Mouse (Mus musculus) G1E (cell line): ENCODE measurements at regions not wholly inside any gene's neighbourhood (a gene's known extent, or its start where the extent isn't known, plus 50 kb on each side); places are given as distances from the start of the nearest gene placed in this dataset.

Experiments
- ATAC-seq: 2 replicates; pipeline ENCODE4 v1.8.0; 2016; ENCODE audit warnings: mild to moderate bottlenecking; ENCODE audit not compliant: insufficient number of reproducible peaks, poor library complexity, low FRiP score, severe bottlenecking; ENCODE audit errors: extremely low read depth
- DNase-seq: peaks from one replicate; pipeline ENCODE4 v3.0.0; 2012; ENCODE audit warnings: low spot score
- H3K27me3 ChIP-seq: 2 replicates; pipeline ENCODE4 v1.6.1; 2012; ENCODE audit warnings: mild to moderate bottlenecking, low read length, inconsistent platforms; ENCODE audit not compliant: insufficient read depth
- H3K36me3 ChIP-seq: replicated peaks from 2 replicates; pipeline ENCODE3; 2012; ENCODE audit warnings: mild to moderate bottlenecking, inconsistent platforms
- H3K4me1 ChIP-seq: 2 replicates; pipeline ENCODE4 v1.6.1; 2012; ENCODE audit warnings: low read depth, low read length, inconsistent platforms, mixed read lengths; ENCODE audit not compliant: insufficient read depth
- H3K4me3 ChIP-seq: 2 replicates; pipeline ENCODE4 v1.5.1; 2012; ENCODE audit warnings: low read depth, mild to moderate bottlenecking, inconsistent platforms, low read length, moderate library complexity, mixed read lengths
- H3K9me3 ChIP-seq: replicated peaks from 2 replicates; pipeline ENCODE4 v1.6.1; 2012; ENCODE audit warnings: inconsistent platforms
- CTCF ChIP-seq: IDR thresholded peaks from 2 replicates; pipeline ENCODE4 v1.5.1; 2012; ENCODE audit warnings: low read depth, low read length, inconsistent platforms, mixed read lengths
- GATA1 ChIP-seq: IDR thresholded peaks from 2 replicates; pipeline ENCODE4 v1.6.1; 2012; ENCODE audit warnings: borderline replicate concordance, low read length, inconsistent platforms, mixed read lengths
- GATA2 ChIP-seq: IDR thresholded peaks from 2 replicates; pipeline ENCODE4 v1.6.1; 2012; ENCODE audit warnings: low read depth, low read length, inconsistent platforms, borderline replicate concordance
- POLR2AphosphoS5 ChIP-seq: IDR thresholded peaks from 2 replicates; pipeline ENCODE4 v1.6.1; 2012; ENCODE audit warnings: low read depth, low read length, inconsistent platforms; ENCODE audit not compliant: insufficient replicate concordance
- TAL1 ChIP-seq: conservative IDR thresholded peaks from 2 replicates; pipeline ENCODE4 v1.6.1; 2012; ENCODE audit warnings: low read depth, low read length, inconsistent platforms, mixed read lengths

DNA sequence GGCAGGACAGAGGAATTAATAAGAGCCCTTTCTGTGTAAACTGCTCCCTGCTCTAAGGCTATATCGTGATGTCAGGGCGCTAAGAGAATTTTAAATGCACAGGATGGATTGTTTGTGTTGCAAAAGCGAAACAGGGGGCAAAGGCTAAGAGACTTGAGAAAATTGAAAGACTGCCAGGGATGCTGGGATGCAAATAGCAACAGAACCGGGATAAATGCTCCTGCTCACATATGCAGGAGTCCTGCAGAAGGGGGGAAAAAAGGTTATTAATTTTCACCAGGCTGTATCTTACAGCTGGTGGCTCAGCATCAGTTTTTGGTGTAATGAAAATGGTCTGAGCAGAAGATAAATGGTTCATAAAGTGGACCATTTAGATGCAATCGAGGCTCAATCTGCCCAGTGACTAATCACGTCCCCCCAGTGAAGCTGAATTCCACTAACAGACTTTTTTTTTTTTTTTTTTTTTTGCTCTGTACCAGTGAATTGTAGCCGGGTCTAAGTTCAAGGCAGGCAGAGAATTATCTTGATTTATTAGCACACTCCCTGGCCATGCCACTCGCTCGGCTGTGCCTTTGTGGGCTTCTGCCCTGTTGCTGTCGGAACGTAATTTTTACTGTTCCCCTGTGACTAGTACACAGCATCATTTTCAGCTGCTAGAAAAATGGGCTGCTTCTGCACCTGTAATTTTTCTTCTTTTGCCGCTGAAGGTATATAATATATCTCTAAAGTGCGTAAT, 222.9 kb upstream of the Pou3f3 start:
- Histone ChIP-seq H3K4me3 (no peak overlapping the region), H3K27me3 (no peaks in the 10 kb centered on the region), H3K36me3 (no peaks in the 10 kb centered on the region), H3K4me1 (no peaks in the 10 kb centered on the region), H3K9me3 (peaks cover 30% of the 10 kb centered on the region)
- DNase-seq (no peak), ATAC-seq (no peak)
- TF ChIP-seq GATA1, result no peak
- TF ChIP-seq POLR2AphosphoS5, result no peak
- no peak for TF ChIP-seq GATA2
- TF ChIP-seq TAL1, result no peak
- no peak for TF ChIP-seq CTCF

DNA sequence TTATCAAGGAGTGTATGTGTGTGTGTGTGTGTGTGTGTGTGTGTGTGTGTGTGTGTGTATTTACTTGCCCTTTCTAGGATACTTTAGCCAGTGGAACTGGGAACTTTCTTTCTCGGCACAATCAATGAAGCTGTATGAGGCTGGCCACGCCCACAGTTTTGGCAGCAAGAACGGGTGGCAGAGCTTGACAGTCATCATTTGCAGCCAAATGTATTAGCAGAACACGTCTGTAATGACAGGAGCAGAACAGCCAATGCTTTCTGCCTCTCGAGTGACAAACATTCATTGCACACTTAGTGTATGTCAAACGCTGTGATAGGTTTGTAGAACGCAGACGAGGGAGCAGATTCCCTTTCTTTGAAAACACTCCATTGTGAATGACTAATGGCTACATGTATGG, 221.4 kb upstream of the Pou3f3 start:
- Histone ChIP-seq H3K4me1 (no peaks in the 10 kb centered on the region), H3K4me3 (no peak overlapping the region), H3K9me3 (peaks cover 21% of the 10 kb centered on the region), H3K36me3 (no peaks in the 10 kb centered on the region), H3K27me3 (no peaks in the 10 kb centered on the region)
- DNase-seq (no peak), ATAC-seq (no peak)
- TF ChIP-seq CTCF (no peak), POLR2AphosphoS5 (no peak), GATA1 (no peak), TAL1 (no peak), GATA2 (no peak)

DNA sequence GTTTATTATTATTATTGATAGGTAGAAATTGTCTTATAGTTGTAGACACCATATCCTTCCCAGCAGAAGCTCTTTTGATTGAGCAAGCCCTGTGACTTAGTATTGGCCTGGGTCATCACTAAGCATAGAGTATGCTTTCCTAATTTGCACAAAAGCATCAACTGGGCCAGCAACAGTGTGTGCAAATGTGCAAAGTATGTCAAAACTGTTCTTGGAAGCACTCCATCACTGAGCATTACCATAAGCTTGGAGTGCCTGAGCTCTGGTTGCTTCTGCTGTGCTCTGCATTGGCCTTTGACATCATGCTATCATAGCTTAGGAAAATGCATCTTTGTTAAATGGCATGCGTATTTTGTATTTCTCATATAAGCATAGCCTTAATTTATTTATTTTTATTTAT, 220.7 kb upstream of the Pou3f3 start:
- H3K27me3 ChIP-seq, result no peaks in the 10 kb centered on the region
- no peak for TF ChIP-seq POLR2AphosphoS5
- TF ChIP-seq GATA1, result no peak
- DNase-seq, result no peak
- ATAC-seq, result no peak
- H3K4me3 ChIP-seq, result no peak overlapping the region
- H3K4me1 ChIP-seq, result no peaks in the 10 kb centered on the region
- H3K36me3 ChIP-seq, result no peaks in the 10 kb centered on the region
- H3K9me3 ChIP-seq, result peaks cover 21% of the 10 kb centered on the region

DNA sequence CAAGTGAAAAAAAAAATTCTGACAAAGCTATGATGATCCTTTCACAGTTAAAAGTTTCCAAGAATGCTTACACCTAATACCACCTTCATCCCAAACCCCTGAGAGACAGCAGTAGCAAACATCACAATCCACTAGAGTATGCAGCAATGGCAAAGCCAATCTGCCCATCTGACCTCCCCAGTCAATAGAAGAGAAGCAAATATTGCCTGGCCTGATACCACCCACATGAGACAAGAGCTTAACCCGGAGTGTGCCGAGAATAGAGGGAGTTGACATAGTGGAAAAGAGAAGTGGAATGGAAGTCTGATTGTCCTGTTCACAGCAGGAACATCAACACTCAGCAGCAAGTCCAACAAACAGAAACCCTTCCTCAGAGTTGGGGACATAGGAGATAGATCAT, 219.9 kb upstream of the Pou3f3 start:
- peaks cover 25% of the 10 kb centered on the region for H3K9me3 ChIP-seq
- no peaks in the 10 kb centered on the region for H3K4me1 ChIP-seq
- DNase-seq, result no peak
- no peaks in the 10 kb centered on the region for H3K36me3 ChIP-seq
- H3K4me3 ChIP-seq, result no peak overlapping the region
- no peak for TF ChIP-seq TAL1
- no peak for TF ChIP-seq GATA2
- TF ChIP-seq CTCF, result no peak
- TF ChIP-seq GATA1, result no peak
- TF ChIP-seq POLR2AphosphoS5, result no peak
- no peaks in the 10 kb centered on the region for H3K27me3 ChIP-seq
- no peak for ATAC-seq

DNA sequence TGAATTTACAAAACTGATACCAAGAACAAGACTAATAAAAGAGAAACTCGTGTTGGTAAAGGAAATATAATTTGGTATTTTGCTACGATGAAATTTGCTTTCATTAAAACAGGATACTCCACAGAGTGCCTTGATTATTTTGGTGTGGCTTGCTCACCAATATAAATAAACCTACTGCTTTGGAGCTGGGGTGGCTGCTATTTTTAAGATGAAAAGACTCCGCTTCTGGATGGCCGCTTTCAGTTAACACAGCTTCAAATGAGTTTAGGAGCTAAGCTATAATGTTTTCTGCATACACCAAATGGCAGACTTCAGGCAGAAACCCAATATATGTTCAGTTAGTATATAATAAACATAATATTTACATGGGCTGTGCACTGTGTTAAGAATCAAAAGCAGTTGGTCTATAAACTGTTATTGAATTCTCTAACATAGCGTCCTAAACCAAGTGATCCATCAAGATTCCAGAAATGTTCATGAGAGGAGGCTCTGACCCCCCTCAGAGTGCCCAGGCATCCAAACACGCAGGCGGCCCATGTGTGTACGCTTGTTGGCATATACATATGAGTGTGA, 215.1 kb upstream of the Pou3f3 start:
- Histone ChIP-seq H3K27me3 (no peaks in the 10 kb centered on the region), H3K4me1 (no peaks in the 10 kb centered on the region), H3K9me3 (peaks cover 13% of the 10 kb centered on the region), H3K36me3 (no peaks in the 10 kb centered on the region), H3K4me3 (no peak overlapping the region)
- DNase-seq (no peak), ATAC-seq (no peak)
- no peak for TF ChIP-seq GATA1
- no peak for TF ChIP-seq POLR2AphosphoS5
- no peak for TF ChIP-seq TAL1
- no peak for TF ChIP-seq GATA2
- TF ChIP-seq CTCF, result no peak

DNA sequence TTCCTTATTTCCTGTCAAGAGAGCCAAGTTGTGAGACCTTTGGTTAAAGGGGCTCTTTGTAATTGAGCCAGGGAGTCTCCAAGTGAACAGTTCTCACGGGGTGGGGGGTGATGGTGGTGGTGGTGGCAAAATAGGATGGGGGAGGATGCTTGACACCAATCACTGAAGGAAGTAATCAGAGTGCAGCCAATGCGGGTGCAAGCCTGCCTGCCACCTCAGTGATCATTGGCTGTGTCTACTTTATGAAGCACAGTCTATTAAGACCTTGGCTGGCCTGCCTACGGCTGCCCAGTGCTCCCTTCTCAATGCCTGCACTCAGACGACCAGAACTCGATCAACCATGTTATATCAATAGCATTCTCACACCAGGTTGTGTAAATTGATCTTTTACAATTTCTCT, 206.0 kb upstream of the Pou3f3 start:
- H3K9me3 ChIP-seq, result peaks cover 46% of the 10 kb centered on the region
- H3K4me3 ChIP-seq, result no peak overlapping the region
- no peak for DNase-seq
- no peaks in the 10 kb centered on the region for H3K4me1 ChIP-seq
- no peak for TF ChIP-seq GATA1
- TF ChIP-seq POLR2AphosphoS5, result no peak
- no peak for TF ChIP-seq TAL1
- no peak for TF ChIP-seq CTCF
- TF ChIP-seq GATA2, result no peak
- no peaks in the 10 kb centered on the region for H3K27me3 ChIP-seq
- no peak for ATAC-seq
- H3K36me3 ChIP-seq, result no peaks in the 10 kb centered on the region
